Mouse (Mus musculus) kidney, adult 11 months (tissue): Measurements from ENCODE around the gene Xdh.
"Not testable (repeated sequence)": the region's sequence is repeated elsewhere in the genome, so short reads cannot be mapped to it uniquely, and the experiment has no call there.

Experiments used
- DNase-seq: peaks from one replicate; pipeline ENCODE4 v3.0.0; 2022

Gene Xdh

DNA sequence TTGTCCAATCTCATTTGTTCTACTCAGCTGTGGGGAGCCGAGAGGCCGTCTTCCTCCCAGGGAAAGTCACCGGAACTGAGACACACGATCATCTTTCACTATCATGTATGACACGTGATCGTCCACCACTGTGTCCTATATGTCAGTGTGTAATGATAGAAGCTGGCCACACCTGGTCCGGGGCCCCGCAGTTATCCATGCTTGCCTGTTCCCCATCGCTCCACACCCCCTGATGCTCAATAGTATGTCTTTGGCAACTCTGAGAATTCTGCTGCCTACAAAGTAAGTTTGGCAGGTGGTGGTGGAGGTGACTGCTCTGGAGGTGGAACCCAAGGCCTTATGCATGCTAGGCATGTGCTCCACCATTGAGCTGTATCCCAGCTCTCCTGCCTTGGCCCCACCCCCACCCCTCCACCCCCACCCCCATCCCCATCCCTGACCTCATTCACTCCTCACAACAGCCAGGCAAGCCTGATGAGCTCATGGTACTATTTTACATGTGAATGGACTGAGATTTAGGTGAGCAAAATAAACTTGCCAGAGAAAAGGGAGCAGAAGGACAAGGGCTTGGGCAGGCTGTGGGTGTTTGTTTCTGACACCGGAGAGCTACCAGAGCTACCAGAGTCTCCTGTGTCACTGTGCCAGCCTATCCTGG lies 70.6 kb downstream of the Xdh start:
- DNase-seq = no peak

DNA sequence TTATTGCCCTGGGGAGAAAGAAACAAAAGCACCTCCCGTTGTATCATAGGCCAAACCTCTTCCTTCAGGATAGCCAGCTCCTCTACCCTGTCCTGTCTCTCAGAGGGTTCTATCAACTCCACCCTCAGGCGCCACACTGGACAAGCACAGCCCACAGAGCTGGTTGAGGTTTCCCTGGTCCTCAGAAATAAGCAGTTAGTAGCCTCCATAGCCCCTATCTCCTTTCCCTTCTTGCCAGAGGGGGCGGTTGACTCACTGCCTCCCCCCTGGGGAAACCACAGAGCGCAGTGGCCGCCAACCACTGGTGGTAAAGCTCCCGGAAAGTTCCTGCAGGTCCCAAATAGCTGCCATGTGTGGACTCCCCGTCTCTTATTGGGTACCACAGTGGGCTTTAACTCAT lies 74.3 kb downstream of the Xdh start:
- no peak for DNase-seq

DNA sequence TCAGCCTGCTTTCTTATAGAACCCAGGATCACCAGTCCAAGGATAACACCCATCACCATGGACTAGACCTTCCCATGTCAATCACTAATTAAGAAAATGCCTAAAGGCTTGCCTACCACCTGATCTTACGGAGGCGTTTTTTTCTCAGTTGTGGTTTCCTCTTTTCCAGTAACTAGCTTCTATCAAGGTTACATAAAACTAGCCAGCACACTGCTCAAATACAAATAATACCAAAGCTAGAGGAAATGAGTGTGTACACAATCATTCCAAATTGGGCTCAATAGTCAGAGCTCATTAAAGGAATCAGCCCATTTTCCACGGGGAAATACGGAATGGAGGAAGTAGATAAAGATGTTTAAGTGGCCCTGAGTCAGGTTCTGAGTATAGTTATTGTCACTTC lies 74.7 kb downstream of the Xdh start:
- no peak for DNase-seq

DNA sequence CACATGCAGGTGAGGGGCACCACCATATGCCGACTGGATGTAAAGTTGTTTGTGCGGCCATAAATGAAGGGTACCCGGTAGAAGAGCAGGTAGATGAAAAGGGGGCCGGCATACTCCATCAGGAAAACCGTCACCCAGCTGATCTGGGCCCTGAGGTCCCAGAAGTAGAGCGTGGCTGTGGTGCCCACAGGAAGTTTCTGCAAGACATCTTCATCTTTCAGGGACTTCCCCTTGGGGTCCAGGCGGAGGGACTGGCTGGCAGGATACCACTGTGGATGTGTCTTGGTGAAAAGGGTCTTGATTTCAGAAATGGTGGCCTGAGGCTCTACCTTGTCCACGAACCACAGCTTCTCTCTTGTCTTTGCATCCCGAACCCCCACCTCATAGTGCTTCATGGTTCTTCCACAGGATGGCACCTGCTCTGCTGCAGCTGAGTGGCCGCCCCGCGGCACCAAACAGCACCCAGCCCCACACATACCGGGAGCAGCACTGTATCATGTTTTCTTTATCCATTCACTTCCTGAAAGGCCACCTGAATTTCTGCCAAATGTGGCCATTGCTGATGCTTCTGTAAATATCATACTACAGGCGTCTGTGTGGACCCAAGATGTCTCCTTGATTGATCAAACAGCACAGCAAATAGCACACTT lies 78.9 kb downstream of the Xdh start:
- DNase-seq = no peak

DNA sequence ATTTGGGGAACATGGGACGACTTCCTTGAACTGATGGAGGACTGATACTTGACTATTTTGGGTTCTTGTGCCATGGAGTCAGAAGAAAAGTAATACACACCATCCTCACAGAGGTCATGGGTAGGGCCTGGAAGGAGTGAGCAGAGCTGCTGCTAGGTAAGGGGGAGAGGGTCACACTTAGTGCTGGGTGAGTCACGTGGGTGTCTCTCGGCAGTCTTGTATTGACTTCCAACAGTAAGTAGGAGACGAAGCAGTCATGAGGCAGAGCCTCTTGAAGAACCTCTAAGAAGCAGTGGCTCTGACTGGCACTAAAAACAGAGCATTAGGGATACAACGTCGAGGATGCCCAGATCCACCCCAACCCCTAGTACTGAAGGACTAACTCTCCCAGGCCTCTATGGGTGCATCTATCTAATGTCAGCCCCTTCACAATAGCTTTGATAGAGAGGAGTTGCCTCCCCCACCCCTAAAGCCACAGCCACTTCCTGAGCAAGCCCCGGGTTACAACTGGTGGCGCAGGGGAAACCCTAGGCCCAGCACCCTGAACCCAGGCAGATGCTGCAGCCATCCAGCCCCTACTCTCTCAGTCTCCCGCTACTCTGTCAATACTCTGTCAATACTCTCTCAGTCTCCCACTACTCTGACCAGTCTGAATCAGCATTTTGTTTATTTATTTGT lies 80.8 kb downstream of the Xdh start:
- no peak for DNase-seq

DNA sequence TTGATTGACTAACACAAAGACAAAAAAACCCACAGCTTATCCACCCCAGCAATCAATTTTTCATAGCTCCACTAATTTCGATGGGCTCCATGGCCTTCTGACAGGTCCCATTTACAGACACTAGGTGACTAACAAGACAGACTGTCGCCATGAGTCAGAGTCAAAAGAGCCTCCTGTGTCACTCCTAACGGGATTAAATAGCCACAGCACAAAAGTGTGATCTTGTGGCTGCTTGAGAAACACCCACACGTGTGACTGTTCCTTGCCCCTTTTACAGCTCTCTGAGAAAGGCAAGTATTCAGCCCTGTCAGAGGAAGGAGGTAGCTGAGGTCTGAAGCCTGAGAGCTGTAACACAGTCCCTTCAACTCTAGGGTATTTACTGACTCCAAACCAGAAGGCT lies 96.3 kb downstream of the Xdh start:
- DNase-seq = no peak

DNA sequence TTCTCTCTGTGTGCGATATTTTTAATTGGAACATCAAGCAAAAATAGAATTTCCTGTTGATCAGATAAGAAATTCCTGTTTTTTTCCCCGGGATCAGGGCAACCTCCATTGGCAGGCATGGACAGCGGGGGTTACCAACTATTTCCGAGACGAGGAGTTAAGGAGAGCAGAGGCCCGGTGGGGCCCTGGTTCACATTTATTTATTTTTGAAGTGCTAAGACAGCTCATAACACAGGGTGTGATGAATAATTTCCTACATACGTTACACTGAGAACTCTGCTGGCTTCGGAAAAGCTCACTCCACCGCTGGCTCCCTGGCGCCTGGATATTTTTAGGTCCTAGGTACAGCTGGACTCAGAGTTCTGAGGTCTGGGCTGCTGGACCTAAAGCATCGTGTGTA lies 97.0 kb downstream of the Xdh start:
- DNase-seq = peak; percentile 37

DNA sequence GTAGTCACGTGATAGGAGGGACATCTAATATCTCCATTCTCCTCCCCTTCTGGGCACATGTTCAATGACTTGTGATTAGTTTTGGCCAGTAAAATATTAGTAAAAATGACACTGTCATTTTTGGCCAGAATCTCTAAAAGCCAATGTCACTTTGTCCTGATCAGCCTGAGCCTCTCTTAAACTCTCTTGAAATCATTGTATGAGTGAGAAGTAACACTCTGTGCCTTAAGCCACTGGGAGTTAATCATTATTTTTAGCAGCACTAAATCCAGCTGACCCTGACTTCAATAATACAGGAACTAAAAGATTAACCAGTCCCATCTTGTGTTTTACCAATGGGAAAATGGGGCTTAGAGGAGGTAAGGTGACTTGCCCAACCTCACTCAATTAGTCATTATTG lies 102.6 kb downstream of the Xdh start:
- no peak for DNase-seq

DNA sequence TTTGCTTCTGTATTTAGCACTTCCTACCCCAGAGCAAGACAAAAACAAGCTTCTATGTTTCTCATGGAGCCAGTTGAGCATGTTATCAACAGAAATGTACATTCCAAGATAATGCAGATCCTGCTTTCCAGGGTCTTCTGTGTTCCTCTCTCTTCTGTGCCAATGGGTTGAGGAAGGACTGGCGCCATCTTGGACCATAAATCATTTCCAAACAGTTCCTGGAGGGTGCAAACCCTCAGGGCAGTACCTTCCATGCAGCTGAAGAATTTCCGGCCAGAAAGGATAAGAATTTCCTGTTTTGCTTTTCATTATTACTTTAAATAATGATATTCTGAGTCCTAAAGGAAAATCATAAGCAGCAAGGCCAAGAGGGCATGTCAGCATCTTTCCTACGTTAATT lies 104.4 kb downstream of the Xdh start:
- DNase-seq = no peak

DNA sequence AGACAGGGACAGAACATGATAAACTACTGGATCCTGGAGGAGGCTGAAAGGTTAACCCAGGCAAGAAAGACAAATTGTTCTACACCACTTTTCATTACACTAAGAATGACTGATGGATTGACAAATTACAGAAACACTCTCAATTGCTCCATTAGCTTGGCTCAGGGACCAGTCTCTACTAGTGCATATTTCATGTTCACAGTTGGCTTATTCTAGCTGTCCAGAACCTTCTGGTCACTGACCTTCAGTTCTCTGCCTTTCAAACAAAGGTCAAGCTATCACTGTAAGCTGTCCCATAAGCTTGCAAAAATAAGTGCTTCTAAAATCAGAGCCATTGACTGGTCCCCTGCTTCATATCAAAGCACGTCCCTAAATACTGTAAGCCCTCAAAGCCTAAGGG lies 107.0 kb downstream of the Xdh start:
- no peak for DNase-seq

DNA sequence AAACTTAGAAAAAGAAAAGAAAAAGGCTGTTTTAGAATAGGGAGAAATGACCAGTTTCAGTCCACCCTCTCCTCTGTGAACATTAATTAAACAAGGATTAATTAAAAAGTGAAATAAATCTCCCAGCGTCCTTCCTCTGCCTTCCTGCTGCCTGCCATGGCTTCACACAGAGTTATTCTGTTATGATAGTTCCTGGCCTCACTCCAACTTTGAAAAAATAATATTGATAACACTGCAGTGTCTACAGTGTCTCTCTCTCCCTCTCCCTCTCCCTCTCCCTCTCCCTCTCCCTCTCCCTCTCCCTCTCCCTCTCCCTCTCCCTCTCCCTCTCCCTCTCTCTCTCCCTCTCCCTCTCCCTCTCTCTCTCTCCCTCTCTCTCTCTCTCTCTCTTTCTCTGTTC lies 110.1 kb downstream of the Xdh start:
- DNase-seq = not testable (repeated sequence)

DNA sequence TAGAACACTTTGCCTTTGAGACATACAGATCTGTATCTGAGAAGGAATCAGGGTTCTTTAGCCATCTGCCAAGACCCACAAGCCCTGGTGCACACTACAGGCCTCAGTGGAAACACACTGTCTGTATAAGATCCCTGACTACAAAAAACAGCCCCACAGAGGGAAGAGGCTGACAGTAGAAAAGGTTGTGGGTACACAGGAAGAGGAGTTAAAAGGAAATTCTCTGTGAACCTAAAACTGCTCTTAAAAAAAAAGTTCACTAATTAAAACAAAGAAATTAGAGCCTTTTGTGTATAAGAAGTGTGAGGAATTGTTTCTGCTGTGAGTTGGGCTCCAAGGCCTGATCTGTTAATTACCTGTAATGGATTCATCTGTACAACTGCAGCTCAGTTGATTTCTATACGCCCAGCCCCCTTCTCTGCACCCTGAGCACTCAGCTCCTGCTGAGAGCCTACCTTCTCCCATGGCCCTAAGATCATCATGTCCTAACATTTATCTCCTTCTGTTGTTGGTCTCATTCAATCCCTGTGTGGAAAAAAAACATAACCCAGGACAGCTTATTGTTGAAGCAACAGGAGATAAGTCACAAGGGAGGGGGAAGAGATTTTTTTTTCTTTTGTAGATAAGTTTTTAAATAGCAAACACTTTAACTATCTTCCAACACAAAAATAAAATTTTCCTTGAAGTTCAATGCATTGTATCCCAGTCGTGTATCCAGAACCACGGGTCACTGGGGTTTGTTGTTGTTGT lies 110.7 kb downstream of the Xdh start:
- DNase-seq = no peak

DNA sequence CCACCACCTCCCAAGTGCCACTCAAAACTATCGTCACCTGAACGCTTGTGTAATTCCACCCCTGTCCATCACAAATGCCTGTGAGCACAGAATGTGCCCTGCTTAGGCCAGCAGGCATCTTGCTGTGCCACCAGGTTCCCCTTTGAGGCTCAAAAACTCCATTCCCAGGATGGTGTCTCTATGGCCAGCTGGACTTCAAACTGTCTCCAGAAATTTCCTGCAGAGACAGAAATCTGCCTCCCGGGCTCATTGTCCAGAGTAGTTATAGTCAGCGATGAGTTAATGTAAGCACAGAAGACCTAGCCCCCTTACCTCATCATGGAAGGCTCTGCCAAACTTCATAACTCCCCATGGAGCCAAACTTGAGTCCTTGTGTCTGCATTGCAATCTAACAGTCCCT lies 112.8 kb downstream of the Xdh start:
- no peak for DNase-seq

DNA sequence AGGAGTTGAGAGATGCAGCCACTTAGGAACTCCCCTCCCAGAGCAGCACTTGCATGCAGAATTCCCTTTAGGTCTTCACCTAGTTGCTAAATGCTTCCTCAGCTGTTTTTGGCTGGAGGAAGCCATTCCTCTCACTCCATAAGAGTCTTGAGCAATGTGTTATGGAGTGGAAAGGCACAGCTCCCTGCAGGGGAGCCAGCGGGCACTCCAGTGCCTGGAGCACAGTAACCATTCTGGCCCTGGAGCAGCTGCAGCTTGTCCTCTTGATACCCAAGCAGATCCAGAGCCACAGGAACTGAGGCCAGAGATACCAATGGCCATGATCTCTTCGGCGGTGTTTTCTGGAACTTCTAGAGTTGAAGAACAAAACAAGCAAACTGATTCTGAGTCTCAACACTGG lies 113.4 kb downstream of the Xdh start:
- no peak for DNase-seq
